Mouse (Mus musculus): ENCODE data around the gene Zfp976. TPM values are rescaled to one million over a fixed set of nuclear protein-coding genes. Genes with fewer than 3 reads are reported as not detected.

Zfp976 gene
- polyA plus RNA-seq, 1 experiment from 2014 or later, result 2.1 TPM

Small RNA genes lying within 50 kb of the gene (microRNA-seq; reads per million reads assigned to microRNA genes)
- gene Gm24938, result not detected

Other genes with a start within 250 kb of the Zfp976 start
- not detected in 2 replicates for gene 4933421I07Rik, start 194.5 kb downstream of the Zfp976 start, polyA plus RNA-seq (2015; fragmentation: Nextera tagmentation; extraction: Ambion mirVana)
- 14.2 and 14.5 TPM in 2 replicates for gene Zfp141, start 136.8 kb downstream of the Zfp976 start, polyA plus RNA-seq (2015; fragmentation: Nextera tagmentation; extraction: Ambion mirVana)
- not detected in 2 replicates for gene Gm21028, start 64.0 kb downstream of the Zfp976 start, polyA plus RNA-seq (2015; fragmentation: Nextera tagmentation; extraction: Ambion mirVana)
- 1.7 and 2.3 TPM in 2 replicates for gene Zfp977, start 50.0 kb downstream of the Zfp976 start, polyA plus RNA-seq (2015; fragmentation: Nextera tagmentation; extraction: Ambion mirVana)
- gene Zfp975, start 50.2 kb upstream of the Zfp976 start, polyA plus RNA-seq (2015; fragmentation: Nextera tagmentation; extraction: Ambion mirVana), result 6.0 and 7.5 TPM in 2 replicates
- gene Gm17067, start 84.4 kb upstream of the Zfp976 start, polyA plus RNA-seq (2015; fragmentation: Nextera tagmentation; extraction: Ambion mirVana), result not detected in 2 replicates
- gene Vmn2r62, start 150.9 kb upstream of the Zfp976 start, polyA plus RNA-seq (2015; fragmentation: Nextera tagmentation; extraction: Ambion mirVana), result not detected in 2 replicates
- not detected in 2 replicates for gene Gm2381, start 224.6 kb upstream of the Zfp976 start, polyA plus RNA-seq (2015; fragmentation: Nextera tagmentation; extraction: Ambion mirVana)

All from neural tube, embryonic 13.5 days (tissue).